Mouse (Mus musculus) mammary gland, adult 2 months (tissue): Measurements from ENCODE around the gene Greb1. TPM values are rescaled to one million over a fixed set of nuclear protein-coding genes. Genes with fewer than 3 reads are reported as not detected.

Experiments
- polyA plus RNA-seq: library from polyadenylated mRNA; depleted of rRNA; stranded (reverse); fragments of >200 nt; gene quantifications from 2 replicates; pipeline ENCODE4 v1.2.3, GENCODE M21; 2012; ENCODE audit warnings: low replicate concordance; rRNA removed

The Greb1 gene
- 1.2 and 2.1 TPM in 2 replicates for polyA plus RNA-seq

GRCm38 (mm10) chr12:16800259-16800958 lies at the start of gene Greb1:
Gene Greb1, minus strand, starts transcription at chr12:16800886.

GRCm38 (mm10) chr12:16810525-16811431 lies 10.1 kb upstream of the Greb1 start, which contains the start of gene E2f6:
Gene E2f6, plus strand, starts transcription at chr12:16810963.

GRCm38 (mm10) chr12:16653332-16654093 lies 147.2 kb downstream of the Greb1 start, which contains the start of gene Ntsr2:
Gene Ntsr2, plus strand, starts transcription at chr12:16653382.

Other genes starting within 250 kb of the Greb1 start
- gene Lpin1, start 189.9 kb downstream of the Greb1 start, polyA plus RNA-seq: 75.5 and 123 TPM in 2 replicates
- 12.2 and 17.1 TPM in 2 replicates for gene Ntsr2, start 147.5 kb downstream of the Greb1 start, polyA plus RNA-seq
- 15.2 and 37.1 TPM in 2 replicates for gene E2f6, start 10.1 kb upstream of the Greb1 start, polyA plus RNA-seq
- 3.5 and 12.1 TPM in 2 replicates for gene Rock2, start 94.0 kb upstream of the Greb1 start, polyA plus RNA-seq
- 82.7 and 108 TPM in 2 replicates for gene Pqlc3, start 199.5 kb upstream of the Greb1 start, polyA plus RNA-seq
- 0.09 and 0.30 TPM in 2 replicates for gene 2410004P03Rik, start 210.8 kb upstream of the Greb1 start, polyA plus RNA-seq